Mouse (Mus musculus) midbrain, embryonic 14.5 days (tissue): Measurements from ENCODE around the gene Garnl3. TPM values are rescaled to one million over a fixed set of nuclear protein-coding genes. Genes with fewer than 3 reads are reported as not detected.
A peak's percentile ranks its signal among the peaks of the same experiment; 100 is the strongest.

Source experiments
- ATAC-seq: fragments of 200-750 bp; cut with Nextera tagmentation; 2 replicates; pipeline ENCODE4 v1.8.0; 2017; ENCODE audit warnings: moderate number of reproducible peaks, moderate library complexity; ENCODE audit not compliant: low FRiP score, low TSS enrichment
- DNase-seq: peaks from one replicate; pipeline ENCODE4 v3.0.0-alpha.2; 2015
- H3K27ac ChIP-seq: fragments of 300-500 bp; sonication (generic); replicated peaks from 2 replicates; pipeline ENCODE4 v1.5.1; 2014; ENCODE audit warnings: mild to moderate bottlenecking, low read depth, low read length, moderate library complexity
- H3K27me3 ChIP-seq: fragments of 300-500 bp; sonication (generic); 2 replicates; pipeline ENCODE4 v1.6.1; 2014; ENCODE audit warnings: low read length, control low read depth, mixed read lengths; ENCODE audit not compliant: control insufficient read depth, insufficient read depth
- H3K36me3 ChIP-seq: fragments of 300-500 bp; sonication (generic); 2 replicates; pipeline ENCODE4 v1.6.1; 2014; ENCODE audit warnings: low read length, control low read depth; ENCODE audit not compliant: control insufficient read depth, insufficient read depth
- H3K4me1 ChIP-seq: fragments of 300-500 bp; sonication (generic); 2 replicates; pipeline ENCODE4 v1.6.1; 2014; ENCODE audit warnings: mild to moderate bottlenecking, antibody characterized with exemption, low read length, control low read depth; ENCODE audit not compliant: control insufficient read depth, insufficient read depth
- H3K4me2 ChIP-seq: fragments of 300-500 bp; sonication (generic); 2 replicates; pipeline ENCODE4 v1.6.1; 2014; ENCODE audit warnings: mild to moderate bottlenecking, low read length, moderate library complexity
- H3K4me3 ChIP-seq: fragments of 300-500 bp; sonication (generic); replicated peaks from 2 replicates; pipeline ENCODE4 v1.5.1; 2014; ENCODE audit warnings: low read depth, low read length
- H3K9ac ChIP-seq: fragments of 300-500 bp; sonication (generic); replicated peaks from 2 replicates; pipeline ENCODE4 v1.6.1; 2014; ENCODE audit warnings: mild to moderate bottlenecking, low read length, moderate library complexity
- H3K9me3 ChIP-seq: fragments of 300-500 bp; sonication (generic); 2 replicates; pipeline ENCODE4 v1.6.1; 2016; ENCODE audit warnings: low read length, control low read depth, mixed read lengths; ENCODE audit not compliant: control insufficient read depth
- WGBS: fragments of 180-500 bp; shearing (Covaris S2); extraction: QIAGEN DNeasy Blood & Tissue Kit; methylation state at CpG from one replicate; pipeline ENCODE4 v1.1.7; 2014; 5-methylcytosine and 5-hydroxymethylcytosine counted together
- polyA plus RNA-seq: library from polyadenylated mRNA; unstranded; fragments of >200 nt; fragmentation: Nextera tagmentation; extraction: Ambion mirVana; gene quantifications from 2 replicates; pipeline ENCODE4 v1.2.1, GENCODE M21; 2014

Gene Garnl3
- polyA plus RNA-seq, 1 experiment from 2014 or later: 51.1 TPM

DNA sequence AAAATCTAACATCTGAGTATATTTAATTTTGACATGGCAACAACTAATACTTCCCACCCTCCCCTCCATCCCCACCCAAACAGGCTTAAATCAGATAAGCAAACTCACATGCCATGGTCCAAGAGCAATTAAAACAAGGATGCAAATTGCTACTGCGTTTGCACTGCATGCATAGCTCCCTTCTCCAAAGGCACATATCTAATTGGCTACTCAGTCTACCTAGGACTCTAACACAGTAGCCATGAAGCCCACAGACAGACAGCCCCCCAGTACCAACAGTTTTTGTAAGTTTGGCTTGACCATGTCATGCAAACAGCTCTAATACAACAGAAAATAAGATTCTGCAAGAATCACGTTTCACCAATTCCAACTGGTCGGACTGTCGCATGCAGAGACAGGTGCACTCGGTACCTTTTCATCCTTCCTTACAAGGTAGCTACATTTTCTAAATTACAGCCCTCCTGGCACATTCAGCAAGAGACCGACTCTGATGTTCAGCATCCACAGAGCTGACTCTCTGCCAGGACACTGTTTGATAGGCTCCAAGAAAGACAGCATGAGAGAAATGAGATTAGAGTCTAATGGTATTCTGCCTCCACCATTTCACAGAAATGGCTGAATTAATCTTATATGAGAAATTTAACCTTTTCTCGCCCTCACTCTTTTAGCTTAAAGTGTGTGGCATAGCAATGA, 44.6 kb downstream of the Garnl3 start:
- no peaks in the 10 kb centered on the region for H3K9me3 ChIP-seq
- peak overlapping the region; percentile 12; the same call in 1 of the 2 replicates for H3K4me3 ChIP-seq
- H3K27ac ChIP-seq: peak overlapping the region; percentile 58
- peak overlapping the region; percentile 29 for H3K4me2 ChIP-seq
- no peaks in the 10 kb centered on the region for H3K27me3 ChIP-seq
- H3K36me3 ChIP-seq: no peaks in the 10 kb centered on the region
- DNase-seq (peak; percentile 43), ATAC-seq (no peak)
- H3K4me1 ChIP-seq: no peaks in the 10 kb centered on the region
- H3K9ac ChIP-seq: no peak overlapping the region; the same call in 1 of the 2 replicates
- WGBS: 73% methylated on average over 7 of the region's 7 CpGs

DNA sequence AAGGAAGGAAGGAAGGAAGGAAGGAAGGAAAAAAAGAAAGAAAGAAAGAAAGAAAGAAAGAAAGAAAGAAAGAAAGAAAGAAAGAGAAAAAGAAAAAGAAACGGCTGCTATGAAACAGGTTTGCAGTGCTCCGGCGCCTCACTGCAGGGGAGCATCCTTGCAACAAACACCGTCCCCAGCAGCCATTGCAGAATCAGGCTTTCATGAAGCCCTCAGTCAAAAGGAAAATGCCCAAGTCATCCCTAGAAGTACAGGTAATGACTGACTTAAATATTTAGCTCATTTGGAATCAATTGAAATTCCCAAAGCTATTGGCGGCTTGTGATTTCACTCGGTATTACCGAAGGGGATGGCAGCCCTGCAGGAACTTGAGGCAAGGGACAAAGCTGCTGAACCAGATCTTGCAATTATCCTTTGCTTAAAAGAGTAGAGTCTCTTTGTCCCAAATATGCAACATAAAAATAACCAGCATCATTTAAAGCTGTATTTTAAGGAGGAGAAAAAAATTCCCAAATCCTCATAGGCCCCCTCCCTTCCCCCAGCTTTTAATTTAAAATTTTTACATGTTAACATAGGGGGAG, 45.3 kb downstream of the Garnl3 start:
- H3K9me3 ChIP-seq: no peaks in the 10 kb centered on the region
- peak overlapping the region; percentile 24; the same call in 1 of the 2 replicates for H3K9ac ChIP-seq
- no peaks in the 10 kb centered on the region for H3K36me3 ChIP-seq
- H3K4me1 ChIP-seq: no peaks in the 10 kb centered on the region
- H3K4me2 ChIP-seq: peak overlapping the region; percentile 29
- DNase-seq (peak; percentile 61), ATAC-seq (no peak)
- no peaks in the 10 kb centered on the region for H3K27me3 ChIP-seq
- peak overlapping the region; percentile 12 for H3K4me3 ChIP-seq
- 33% methylated on average over 7 of the region's 7 CpGs for WGBS
- peak overlapping the region; percentile 53 for H3K27ac ChIP-seq

- no peaks in the 10 kb centered on the region for H3K36me3 ChIP-seq
- no peaks in the 10 kb centered on the region for H3K9me3 ChIP-seq
- no peak overlapping the region for H3K27ac ChIP-seq
- H3K27me3 ChIP-seq: no peaks in the 10 kb centered on the region
- no peak overlapping the region for H3K4me2 ChIP-seq
- ATAC-seq (no peak), DNase-seq (no peak)
- 99% methylated on average over 3 of the region's 3 CpGs for WGBS
- H3K4me1 ChIP-seq: no peaks in the 10 kb centered on the region
- H3K9ac ChIP-seq: no peak overlapping the region
- no peak overlapping the region for H3K4me3 ChIP-seq
Observed at GRCm38 (mm10) chr2:33084221-33084620, 47.2 kb downstream of the Garnl3 start.

DNA sequence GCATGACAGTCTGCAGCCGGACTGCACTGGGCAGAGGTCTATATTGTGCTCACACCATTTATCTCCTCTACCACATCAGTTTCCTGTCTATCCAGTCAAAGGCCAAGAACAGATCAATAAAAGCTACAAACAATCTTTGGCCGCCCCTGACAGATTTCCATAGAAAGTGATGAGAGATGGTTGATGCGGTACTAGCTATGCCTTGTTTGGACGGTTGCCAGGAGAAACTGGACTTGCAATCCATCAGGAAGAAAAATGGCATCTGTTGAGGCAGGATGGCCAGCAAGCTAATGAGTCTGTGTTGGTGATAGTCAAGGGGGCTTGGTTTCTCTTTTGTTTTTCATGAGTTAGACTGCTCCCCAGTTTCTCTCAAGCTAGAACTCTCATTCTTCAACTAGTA, 51.3 kb downstream of the Garnl3 start:
- H3K9ac ChIP-seq: no peak overlapping the region
- 72% methylated on average over 4 of the region's 4 CpGs for WGBS
- H3K27ac ChIP-seq: no peak overlapping the region
- H3K4me2 ChIP-seq: no peak overlapping the region
- no peak overlapping the region for H3K4me3 ChIP-seq
- H3K4me1 ChIP-seq: peaks cover 5% of the 10 kb centered on the region; the same call in 1 of the 2 replicates
- no peaks in the 10 kb centered on the region for H3K36me3 ChIP-seq
- ATAC-seq (no peak), DNase-seq (peak; percentile 17)
- H3K27me3 ChIP-seq: no peaks in the 10 kb centered on the region
- H3K9me3 ChIP-seq: no peaks in the 10 kb centered on the region

GRCm38 (mm10) chr2:33077252-33077651, 54.2 kb downstream of the Garnl3 start:
- DNase-seq (peak; percentile 21), ATAC-seq (no peak)
- WGBS: 37% methylated on average over 3 of the region's 3 CpGs

GRCm38 (mm10) chr2:33074931-33075330, 56.5 kb downstream of the Garnl3 start:
- Histone ChIP-seq H3K27me3 (no peaks in the 10 kb centered on the region), H3K4me3 (no peak overlapping the region), H3K9me3 (no peaks in the 10 kb centered on the region), H3K27ac (no peak overlapping the region), H3K36me3 (peaks cover 2% of the 10 kb centered on the region; the same call in 1 of the 2 replicates), H3K9ac (no peak overlapping the region), H3K4me1 (peaks cover 8% of the 10 kb centered on the region; the same call in 1 of the 2 replicates), H3K4me2 (no peak overlapping the region)
- 16% methylated on average over 2 of the region's 2 CpGs for WGBS
- no peak for DNase-seq
- ATAC-seq: no peak

More at GRCm38 (mm10) chr2:33077252-33077651, 54.2 kb downstream of the Garnl3 start:
- no peak overlapping the region for H3K9ac ChIP-seq
- no peak overlapping the region for H3K4me2 ChIP-seq
- no peak overlapping the region for H3K4me3 ChIP-seq
- no peaks in the 10 kb centered on the region for H3K27me3 ChIP-seq
- peaks cover 8% of the 10 kb centered on the region; the same call in 1 of the 2 replicates for H3K4me1 ChIP-seq
- no peak overlapping the region for H3K27ac ChIP-seq
- no peaks in the 10 kb centered on the region for H3K9me3 ChIP-seq
- peaks cover 2% of the 10 kb centered on the region; the same call in 1 of the 2 replicates for H3K36me3 ChIP-seq

DNA sequence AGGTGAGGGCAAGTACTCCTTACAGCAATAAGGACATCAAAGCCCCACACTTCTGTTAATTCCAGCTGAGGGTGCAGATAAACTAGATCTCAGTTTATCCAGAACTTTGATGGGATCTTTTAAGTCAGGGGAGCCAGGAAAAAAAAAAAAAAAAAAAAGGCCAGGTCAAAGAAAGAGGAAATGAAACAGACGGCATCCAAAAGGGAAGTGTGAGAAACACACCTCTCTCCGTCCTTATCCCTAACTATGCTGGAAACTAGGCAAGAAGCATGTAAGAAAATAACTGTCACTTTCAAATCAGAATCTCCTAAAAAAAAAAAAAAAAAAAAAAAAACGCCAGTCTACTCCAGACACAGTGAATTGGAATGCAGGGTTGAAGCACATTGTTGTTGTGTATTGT, 57.3 kb downstream of the Garnl3 start:
- H3K27ac ChIP-seq: no peak overlapping the region
- no peak overlapping the region for H3K4me2 ChIP-seq
- ATAC-seq: no peak
- H3K9ac ChIP-seq: no peak overlapping the region
- H3K36me3 ChIP-seq: peaks cover 2% of the 10 kb centered on the region; the same call in 1 of the 2 replicates
- H3K9me3 ChIP-seq: no peaks in the 10 kb centered on the region
- 66% methylated on average over 3 of the region's 3 CpGs for WGBS
- DNase-seq: no peak
- peaks cover 8% of the 10 kb centered on the region; the same call in 1 of the 2 replicates for H3K4me1 ChIP-seq
- H3K4me3 ChIP-seq: no peak overlapping the region
- no peaks in the 10 kb centered on the region for H3K27me3 ChIP-seq

- WGBS: 59% methylated on average over 2 of the region's 2 CpGs
- DNase-seq (no peak), ATAC-seq (no peak)
- Histone ChIP-seq H3K4me2 (no peak overlapping the region), H3K4me3 (no peak overlapping the region), H3K9ac (no peak overlapping the region), H3K27ac (no peak overlapping the region), H3K4me1 (peaks cover 8% of the 10 kb centered on the region; the same call in 1 of the 2 replicates), H3K36me3 (peaks cover 2% of the 10 kb centered on the region; the same call in 1 of the 2 replicates), H3K9me3 (no peaks in the 10 kb centered on the region), H3K27me3 (no peaks in the 10 kb centered on the region)
Observed at GRCm38 (mm10) chr2:33072333-33072732, 59.1 kb downstream of the Garnl3 start.
